Mouse (Mus musculus): ENCODE data around the gene Lypd6b. TPM values are rescaled to one million over a fixed set of nuclear protein-coding genes. Genes with fewer than 3 reads are reported as not detected.

The Lypd6b gene
- total RNA-seq, 1 experiment from 2014 or later, result 1.9 TPM

DNA sequence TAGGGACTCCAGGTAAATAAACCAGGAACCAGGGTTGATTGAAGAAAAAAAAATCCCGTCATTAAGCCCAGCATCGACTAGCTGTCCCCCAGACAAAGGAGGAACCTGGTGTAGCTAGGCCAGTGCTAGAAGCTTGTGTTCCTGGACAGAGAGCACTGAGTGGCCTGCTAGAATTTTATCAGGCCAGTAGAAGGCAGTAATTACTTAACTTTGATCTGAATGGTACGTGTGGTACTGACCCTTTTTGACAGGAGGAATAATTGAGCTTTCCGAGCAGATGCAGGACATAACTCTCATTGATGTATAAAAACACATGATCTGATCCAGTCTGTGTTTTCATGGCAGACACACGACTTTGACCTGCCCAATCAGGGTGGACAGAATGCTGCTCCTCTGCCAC lies 154.6 kb downstream of the Lypd6b start:
- DNase-seq, result no peak

DNA sequence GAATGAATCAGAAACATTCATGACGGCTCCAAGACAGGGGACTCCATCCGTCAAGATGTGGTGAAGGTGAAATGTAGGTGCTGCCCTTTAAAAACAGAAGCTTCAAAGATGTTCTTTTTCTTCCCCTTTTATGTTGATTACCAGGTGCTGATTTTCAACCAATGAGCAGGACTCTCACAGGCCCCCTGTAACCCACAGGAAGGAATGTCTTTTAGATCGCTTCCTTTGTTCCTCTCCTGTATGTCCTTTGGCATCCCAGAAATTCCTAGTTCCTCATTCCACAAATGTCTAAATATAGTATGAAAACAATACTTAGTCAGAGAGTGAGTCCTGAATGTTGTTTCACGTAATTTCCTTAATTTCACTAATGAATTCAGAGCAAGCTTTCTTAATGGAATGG lies 164.2 kb downstream of the Lypd6b start:
- no peak for DNase-seq

DNA sequence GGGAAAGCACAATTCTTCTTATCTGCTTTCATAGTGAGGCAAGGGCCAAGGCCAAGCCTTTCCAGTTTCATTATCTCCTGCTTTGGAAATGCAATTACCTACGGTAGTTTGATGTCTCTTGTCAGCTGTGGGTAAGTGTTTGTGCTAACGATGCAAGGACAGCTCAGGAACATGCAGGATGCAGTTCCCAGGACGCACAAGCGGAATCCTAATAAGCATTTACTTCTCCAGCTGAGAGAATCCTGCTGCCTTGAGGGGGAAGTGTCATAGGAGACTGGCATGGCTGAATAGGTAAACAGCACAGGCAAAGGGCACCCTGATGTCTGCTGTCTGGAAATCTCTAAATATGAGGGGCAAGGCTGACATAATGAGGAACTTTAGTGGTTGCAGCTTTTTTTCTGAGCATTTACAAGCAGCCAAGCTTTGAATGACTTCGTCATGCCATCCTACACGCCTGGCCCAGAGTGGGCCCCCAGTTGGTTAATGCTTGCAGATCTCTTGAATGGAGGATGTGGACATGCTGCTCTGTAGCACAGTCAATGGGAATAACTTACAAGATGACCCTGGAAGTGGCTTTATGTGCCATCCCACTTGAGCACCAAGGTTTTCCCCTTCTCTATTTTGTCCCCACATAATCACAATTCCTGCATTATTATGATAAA lies 165.3 kb downstream of the Lypd6b start:
- no peak for DNase-seq

DNA sequence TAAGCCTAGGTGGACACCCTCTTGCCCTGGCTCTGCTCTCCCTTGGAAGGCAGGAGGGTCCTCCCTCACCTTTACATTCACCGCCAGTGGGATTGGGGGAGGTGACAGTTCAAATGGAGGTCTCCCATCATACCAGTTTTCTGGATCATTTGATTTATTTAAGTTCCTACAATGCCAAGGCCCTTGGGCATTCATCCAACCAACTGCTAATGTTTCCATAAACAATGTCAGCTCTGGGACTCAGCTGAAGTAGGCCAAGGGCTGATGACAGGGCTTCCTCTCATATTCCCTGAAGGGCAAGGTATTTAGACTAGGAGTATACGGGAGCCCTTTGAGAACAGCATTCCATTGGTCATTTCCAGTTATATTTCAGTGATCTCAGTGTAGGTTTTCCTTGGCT lies 170.0 kb downstream of the Lypd6b start:
- peak; percentile 62 for DNase-seq

DNA sequence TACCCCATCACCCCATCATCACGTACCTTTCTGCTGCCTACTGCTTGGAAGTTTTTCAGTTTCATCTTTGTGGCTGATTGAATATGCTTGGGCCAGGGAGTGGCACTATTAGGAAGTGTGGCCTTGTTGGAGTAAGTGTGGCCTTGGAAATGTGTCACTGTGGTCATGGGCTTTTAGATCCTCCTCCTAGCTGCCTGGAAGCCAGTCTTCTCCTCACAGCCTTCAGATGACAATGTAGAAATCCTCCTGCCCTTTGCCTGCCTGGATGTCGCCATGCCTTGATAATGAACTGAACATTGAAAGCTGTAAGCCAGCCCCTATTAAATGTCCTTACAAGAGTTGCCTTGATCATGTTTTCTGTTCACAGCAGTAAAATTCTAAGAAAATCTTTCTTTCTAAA lies 174.5 kb downstream of the Lypd6b start:
- no peak for DNase-seq

DNA sequence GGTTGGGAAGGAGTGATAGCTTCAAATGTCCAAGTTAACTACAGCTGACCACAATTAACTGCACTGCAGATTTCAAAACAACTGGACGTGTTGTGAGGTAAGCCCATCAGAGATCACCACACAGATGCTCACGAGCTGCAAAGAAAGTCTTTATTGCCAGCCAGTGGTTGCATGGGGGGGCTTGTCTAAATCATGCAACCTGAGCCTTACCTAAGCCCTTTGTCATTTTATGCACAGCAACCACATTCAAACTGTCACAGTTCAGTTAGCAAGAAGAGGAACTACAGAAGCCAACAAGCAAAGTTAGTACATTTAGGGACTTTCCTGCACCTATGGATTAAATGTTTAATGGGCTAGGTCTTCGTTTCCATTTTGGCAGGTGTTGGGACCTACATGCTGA lies 177.4 kb downstream of the Lypd6b start:
- DNase-seq, result no peak

DNA sequence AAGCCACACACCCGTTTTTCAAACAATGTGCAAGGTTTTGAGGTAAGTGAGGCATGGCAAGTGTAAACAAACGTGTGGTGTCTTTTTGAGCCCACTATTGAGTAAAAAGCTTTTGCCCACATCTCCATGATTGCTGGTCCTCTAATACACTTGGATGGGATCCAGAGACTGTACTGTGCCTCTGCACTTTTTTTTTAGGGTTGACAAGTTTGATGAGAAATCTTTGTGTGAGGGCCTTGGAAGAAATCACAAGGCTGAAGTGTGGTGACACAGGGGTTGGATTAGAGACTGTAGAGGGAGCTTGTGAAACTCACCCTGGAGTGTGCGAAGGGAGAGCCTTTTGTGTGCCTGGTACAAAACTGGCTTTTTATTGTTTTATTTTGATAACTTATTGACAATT lies 180.3 kb downstream of the Lypd6b start:
- no peak for DNase-seq

DNA sequence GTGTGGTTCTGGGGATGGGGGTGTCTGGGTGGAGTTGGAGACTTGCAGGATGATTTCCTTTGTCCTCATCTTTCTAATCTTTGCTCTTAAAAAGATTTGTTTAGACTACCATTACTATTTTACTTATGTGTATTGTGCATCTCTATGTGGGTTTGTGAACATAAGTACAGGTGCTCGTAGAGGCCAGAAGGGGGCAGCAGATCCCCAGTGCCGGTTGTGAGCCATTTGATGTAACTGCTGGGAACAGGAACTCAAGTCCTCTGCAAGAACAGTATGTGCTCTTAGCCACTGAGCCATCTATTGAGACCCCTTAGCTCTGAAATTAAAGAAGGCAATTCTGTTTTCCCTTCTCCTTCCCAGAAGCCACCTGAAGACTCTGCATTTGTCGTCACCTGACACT lies 183.5 kb downstream of the Lypd6b start:
- no peak for DNase-seq

DNA sequence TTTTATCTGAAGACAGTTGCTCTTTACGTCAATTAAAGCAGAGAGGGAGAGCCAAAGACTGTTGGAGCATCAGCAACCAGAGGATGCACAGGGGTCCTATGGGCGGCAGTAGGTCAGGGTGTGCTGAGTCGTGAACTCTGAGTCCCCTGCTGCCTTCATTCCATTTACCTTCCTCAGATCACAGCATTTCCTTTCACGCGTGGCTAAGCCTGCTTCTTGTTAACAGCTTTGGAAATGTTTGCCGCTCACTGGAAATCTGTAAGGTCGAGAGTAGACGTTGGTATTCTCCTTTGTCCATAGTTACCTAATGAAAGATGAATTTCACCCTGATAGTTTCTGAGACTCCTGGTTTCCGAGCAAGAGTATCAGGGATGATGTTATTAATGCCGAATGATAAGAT lies 191.1 kb downstream of the Lypd6b start:
- DNase-seq, result no peak

DNA sequence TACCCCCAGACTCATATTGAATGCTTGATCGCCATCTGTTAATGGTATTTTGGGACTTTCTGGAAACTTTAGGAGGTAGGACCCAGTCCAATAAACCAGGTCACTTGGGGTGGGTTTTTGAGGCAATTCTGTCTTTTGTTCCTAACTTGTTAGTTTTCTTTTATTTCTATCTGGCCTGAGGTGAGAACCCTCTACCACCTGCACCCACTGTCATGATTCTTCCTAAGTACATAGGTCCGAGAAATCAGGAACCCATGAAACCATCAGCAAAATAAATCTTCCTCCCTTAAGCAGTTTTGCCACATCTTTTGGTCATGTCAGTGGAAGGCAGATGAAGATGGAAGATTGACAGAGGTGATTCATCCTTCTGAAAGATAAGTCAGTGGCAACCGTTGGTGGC lies 192.5 kb downstream of the Lypd6b start:
- no peak for DNase-seq

DNA sequence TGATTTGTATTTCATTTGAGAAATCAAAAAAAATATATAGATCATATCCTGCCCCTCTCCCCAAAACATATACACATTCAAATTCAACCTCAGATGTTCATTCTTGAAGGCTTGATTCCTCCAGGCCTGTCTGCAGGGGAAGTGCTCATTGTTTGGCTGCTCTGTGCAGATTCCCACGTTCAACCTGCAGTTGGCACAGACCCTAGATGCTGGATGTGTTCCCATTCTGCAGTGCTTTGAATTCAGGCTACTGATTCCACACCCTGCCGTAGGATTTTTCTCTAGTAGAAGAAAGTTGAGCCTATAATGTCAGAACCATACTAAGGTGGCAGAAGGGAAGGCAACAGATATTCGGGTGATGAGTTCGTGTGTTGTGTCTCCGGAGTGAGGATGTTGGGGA lies 195.5 kb downstream of the Lypd6b start:
- DNase-seq, result no peak

DNA sequence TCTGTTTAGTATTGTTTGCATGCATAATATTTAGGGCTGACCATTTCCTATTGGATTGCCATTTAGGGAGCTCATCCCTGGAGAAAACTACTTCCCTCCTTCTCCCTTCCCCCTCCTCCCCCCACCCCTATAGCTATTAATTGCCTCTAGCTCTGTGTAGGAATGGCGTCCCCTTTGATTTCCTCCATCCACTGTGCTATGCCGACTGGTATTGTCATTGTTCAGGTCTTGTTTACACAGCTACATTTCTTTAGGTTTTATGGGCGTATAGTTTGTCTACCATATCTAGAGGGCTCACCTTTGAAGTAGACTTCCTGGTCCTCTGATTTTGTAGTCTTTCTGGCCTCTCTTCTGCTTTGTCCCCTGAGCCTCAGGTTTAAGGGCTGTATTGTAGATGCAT lies 197.3 kb downstream of the Lypd6b start:
- DNase-seq, result no peak

DNA sequence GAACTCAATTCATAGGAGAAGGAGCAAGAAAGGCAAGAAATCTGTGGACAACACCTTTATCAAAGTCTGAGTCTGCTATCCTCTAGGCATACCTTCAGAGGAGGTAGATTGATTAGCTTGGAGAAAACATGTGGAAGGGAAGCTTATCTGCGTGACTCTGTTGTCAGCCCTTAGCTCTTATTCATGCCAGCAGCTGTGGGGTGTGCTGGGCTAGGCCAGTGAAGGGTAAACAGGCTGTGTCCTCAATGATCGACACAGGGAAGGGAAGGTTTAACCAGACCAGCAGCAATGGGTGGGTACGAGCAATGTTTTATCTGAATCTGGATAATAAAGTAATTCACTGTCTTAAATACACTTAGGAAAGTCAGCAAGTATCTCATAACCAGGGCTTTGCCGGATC lies 208.4 kb downstream of the Lypd6b start:
- no peak for DNase-seq

DNA sequence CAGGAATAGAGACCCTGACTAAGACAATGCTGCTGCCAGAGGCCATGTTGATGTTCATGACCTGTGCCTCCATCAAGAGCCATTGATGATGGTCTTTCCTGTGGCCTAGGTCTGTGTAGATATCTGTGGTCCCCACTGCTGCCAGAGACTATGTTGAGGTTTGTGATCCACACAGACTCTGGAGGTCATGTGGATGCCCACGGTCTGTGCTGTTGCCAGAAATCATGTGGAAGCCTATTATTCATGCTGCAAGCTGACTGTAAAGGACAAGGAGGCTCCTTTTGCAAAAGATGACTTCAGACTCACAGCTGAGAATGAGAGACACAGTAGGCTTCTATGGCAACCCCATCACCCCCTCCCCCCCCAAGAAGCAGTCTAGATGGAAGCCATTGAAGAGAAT lies 209.7 kb downstream of the Lypd6b start:
- DNase-seq, result no peak

Other genes starting within 250 kb of the Lypd6b start
- 5.5 and 8.1 TPM in 2 replicates for gene Kif5c, start 168.4 kb upstream of the Lypd6b start, total RNA-seq (2021)